Mouse (Mus musculus) stomach, embryonic 15.5 days (tissue): ENCODE measurements at regions not wholly inside any gene's neighbourhood (a gene's known extent, or its start where the extent isn't known, plus 50 kb on each side); places are given as distances from the start of the nearest gene placed in this dataset.

Experiments used
- ATAC-seq: fragments of 200-750 bp; cut with Nextera tagmentation; 2 replicates; pipeline ENCODE4 v1.8.0; 2017; ENCODE audit warnings: low read depth, moderate number of reproducible peaks, moderate TSS enrichment; ENCODE audit not compliant: insufficient read depth, low FRiP score
- H3K27ac ChIP-seq: fragments of 300-500 bp; sonication (generic); 2 replicates; pipeline ENCODE4 v1.5.1; 2015; ENCODE audit warnings: mild to moderate bottlenecking, inconsistent platforms
- H3K27me3 ChIP-seq: fragments of 300-500 bp; sonication (generic); replicated peaks from 2 replicates; pipeline ENCODE4 v1.6.1; 2015; ENCODE audit warnings: inconsistent platforms
- H3K36me3 ChIP-seq: fragments of 300-500 bp; sonication (generic); 2 replicates; pipeline ENCODE4 v1.6.1; 2015; ENCODE audit warnings: inconsistent platforms
- H3K4me1 ChIP-seq: fragments of 300-500 bp; sonication (generic); 2 replicates; pipeline ENCODE4 v1.6.1; 2015; ENCODE audit warnings: inconsistent platforms
- H3K4me2 ChIP-seq: fragments of 300-500 bp; sonication (generic); 2 replicates; pipeline ENCODE4 v1.6.1; 2015; ENCODE audit warnings: mild to moderate bottlenecking, inconsistent platforms
- H3K4me3 ChIP-seq: fragments of 300-500 bp; sonication (generic); replicated peaks from 2 replicates; pipeline ENCODE4 v1.5.1; 2015; ENCODE audit warnings: inconsistent platforms
- H3K9ac ChIP-seq: fragments of 300-500 bp; sonication (generic); 2 replicates; pipeline ENCODE4 v1.6.1; 2015; ENCODE audit warnings: inconsistent platforms
- H3K9me3 ChIP-seq: fragments of 300-500 bp; sonication (generic); 2 replicates; pipeline ENCODE4 v1.6.1; 2016; ENCODE audit warnings: inconsistent platforms
- WGBS: fragments of 180-500 bp; shearing (Covaris S2); methylation state at CpG from one replicate; pipeline ENCODE4 v1.1.7; 2015; 5-methylcytosine and 5-hydroxymethylcytosine counted together

DNA sequence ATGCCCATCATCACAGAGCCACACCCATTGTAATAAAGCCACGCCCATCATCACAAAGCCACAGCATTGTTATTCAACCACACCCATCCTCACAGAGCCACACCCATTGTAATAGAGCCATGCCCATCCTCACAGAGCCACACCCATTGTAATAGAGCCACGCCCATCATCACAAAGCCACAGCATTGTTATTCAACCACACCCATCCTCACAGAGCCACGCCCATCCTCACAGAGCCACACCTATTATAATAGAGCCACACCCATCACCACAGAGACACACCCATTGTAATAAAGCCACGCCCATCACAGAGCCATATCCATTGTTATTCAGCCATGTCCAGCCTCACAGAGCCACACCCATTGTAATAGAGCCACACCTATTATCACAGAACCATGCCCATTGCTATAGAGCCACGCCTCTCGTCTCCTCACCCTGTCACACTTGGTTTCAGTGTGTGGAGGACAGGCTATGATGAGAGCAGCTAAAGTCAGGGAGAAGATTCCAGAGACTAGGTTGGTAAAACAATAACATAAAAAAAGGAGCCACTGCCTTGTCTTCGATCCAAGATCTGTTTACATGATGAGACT is 85.6 kb downstream of the Gxylt1 start:
- Histone ChIP-seq H3K27ac (no peak overlapping the region), H3K9me3 (no peaks in the 10 kb centered on the region), H3K4me2 (no peak overlapping the region), H3K4me3 (no peak overlapping the region), H3K27me3 (no peaks in the 10 kb centered on the region), H3K9ac (no peak overlapping the region), H3K36me3 (no peaks in the 10 kb centered on the region), H3K4me1 (no peaks in the 10 kb centered on the region)
- 83% methylated on average over 7 of the region's 7 CpGs for WGBS
- ATAC-seq, result no peak

DNA sequence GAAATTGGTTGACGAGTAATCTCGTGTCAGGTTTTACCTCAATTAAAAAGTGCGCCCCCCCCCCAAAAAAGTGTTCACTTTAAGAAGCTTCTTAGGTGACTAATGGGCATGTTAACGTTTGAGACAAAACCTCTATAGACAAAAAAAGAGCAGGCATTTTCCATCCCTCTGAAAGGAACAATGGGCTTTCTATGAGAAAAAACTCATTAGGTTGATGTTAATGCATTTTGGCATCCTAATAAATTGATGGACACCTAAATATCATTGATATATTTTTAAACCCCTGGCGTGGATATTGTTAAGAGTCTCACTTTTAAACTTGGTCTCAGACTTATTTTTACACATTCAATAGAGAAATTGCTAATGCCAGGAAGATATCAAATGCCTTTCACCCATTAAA is 98.8 kb downstream of the Gxylt1 start:
- H3K27ac ChIP-seq, result no peak overlapping the region
- no peak overlapping the region for H3K9ac ChIP-seq
- no peaks in the 10 kb centered on the region for H3K4me1 ChIP-seq
- no peak for ATAC-seq
- H3K9me3 ChIP-seq, result no peaks in the 10 kb centered on the region
- 84% methylated on average over 5 of the region's 5 CpGs for WGBS
- no peak overlapping the region for H3K4me2 ChIP-seq
- H3K27me3 ChIP-seq, result no peaks in the 10 kb centered on the region
- no peaks in the 10 kb centered on the region for H3K36me3 ChIP-seq
- H3K4me3 ChIP-seq, result no peak overlapping the region

DNA sequence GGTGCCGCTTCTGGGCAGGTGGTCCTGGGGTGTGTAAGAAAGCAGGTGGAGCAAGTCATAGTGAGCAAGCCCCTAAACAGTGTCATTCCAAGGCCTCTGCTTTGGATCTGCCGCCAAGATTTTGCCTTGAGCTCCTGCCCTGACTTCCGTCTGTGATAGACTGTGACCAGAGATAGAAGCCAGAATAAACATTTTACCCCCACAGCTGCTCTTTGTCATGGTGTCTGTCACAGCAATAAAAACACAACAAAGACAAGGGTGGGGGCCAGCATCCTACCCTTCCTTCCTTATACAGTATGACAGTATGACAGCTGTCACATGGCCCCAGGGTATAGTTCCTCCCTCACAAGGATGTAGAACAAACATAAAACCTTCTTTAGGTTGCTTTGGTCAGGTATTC is 106.2 kb downstream of the Gxylt1 start:
- H3K4me3 ChIP-seq, result no peak overlapping the region
- H3K36me3 ChIP-seq, result no peaks in the 10 kb centered on the region
- no peak overlapping the region for H3K4me2 ChIP-seq
- 58% methylated on average over 3 of the region's 3 CpGs for WGBS
- H3K27me3 ChIP-seq, result no peaks in the 10 kb centered on the region
- H3K9me3 ChIP-seq, result no peaks in the 10 kb centered on the region
- H3K27ac ChIP-seq, result no peak overlapping the region
- H3K9ac ChIP-seq, result no peak overlapping the region
- H3K4me1 ChIP-seq, result no peaks in the 10 kb centered on the region
- no peak for ATAC-seq

DNA sequence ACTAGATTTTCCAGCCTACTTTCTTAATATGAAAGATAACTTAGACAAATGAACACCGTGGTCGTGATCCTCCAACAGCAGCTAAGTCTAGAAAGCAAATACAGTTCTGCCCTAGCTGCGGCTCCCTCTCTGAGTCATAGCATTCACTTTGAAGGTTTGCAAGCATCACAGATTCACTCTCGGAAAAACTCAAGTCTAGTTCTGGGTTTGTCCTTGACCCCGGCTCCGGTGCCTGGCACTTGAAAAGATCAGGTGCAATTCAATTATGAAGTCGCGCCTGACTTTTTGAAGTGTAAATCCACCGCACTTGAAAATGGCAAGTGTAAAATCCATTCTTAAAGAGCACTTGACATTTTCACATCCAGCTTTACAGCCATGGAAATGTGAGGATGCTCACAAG is 107.5 kb downstream of the Gxylt1 start:
- H3K9ac ChIP-seq, result no peak overlapping the region
- no peaks in the 10 kb centered on the region for H3K27me3 ChIP-seq
- no peak overlapping the region for H3K4me2 ChIP-seq
- H3K4me1 ChIP-seq, result no peaks in the 10 kb centered on the region
- no peaks in the 10 kb centered on the region for H3K36me3 ChIP-seq
- H3K4me3 ChIP-seq, result no peak overlapping the region
- no peak for ATAC-seq
- H3K27ac ChIP-seq, result no peak overlapping the region
- 87% methylated on average over 9 of the region's 9 CpGs for WGBS
- H3K9me3 ChIP-seq, result no peaks in the 10 kb centered on the region

DNA sequence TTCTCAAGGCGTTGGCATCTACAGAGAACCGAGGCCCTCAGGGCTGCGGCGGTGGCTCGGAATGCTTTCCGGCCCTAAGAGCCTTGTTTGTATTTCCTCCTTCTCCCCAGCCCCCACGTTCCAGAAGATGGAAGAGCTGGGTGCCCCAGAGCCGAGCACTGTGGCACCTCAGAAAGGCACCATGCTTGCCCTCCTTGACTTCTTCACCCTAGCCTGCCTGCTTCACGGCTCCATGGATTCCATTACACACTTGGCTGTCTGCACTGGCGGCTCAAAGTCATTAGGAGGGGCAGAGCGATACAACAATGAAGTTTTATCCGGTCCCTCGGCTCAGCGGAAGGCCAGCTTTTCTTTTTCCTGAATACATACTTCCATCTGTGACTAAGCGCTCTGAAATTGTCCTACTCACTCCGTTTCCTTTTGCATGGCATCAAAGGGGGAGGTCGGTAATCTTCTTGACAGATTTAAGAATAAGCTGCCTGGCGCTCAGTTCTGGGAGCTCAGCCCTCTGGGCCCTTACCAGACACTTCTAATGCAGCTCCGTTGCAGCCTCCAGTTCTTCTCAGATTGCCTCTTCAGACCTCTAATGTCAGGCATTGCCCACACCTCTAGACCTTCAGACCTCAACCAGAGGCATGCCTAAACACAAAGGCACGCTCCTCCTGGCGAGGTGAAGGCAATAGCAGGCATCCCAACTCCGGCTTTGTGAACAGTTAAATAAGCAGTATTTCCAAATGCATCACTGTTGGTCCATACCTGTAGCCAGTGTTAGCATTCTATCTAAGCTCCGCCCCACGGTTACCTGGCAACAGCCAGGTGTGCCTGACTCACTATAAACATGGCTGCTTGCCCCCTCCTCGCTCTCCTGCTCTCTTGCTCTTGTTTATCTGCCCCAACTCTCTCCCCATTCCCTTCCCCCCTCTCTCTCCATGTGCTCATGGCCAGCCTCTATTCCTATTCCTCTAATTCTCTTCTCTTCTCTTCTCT is 112.8 kb downstream of the Gxylt1 start:
- no peaks in the 10 kb centered on the region for H3K27me3 ChIP-seq
- H3K9me3 ChIP-seq, result no peaks in the 10 kb centered on the region
- no peak overlapping the region for H3K4me3 ChIP-seq
- H3K36me3 ChIP-seq, result no peaks in the 10 kb centered on the region
- no peak overlapping the region for H3K9ac ChIP-seq
- ATAC-seq, result no peak
- H3K4me2 ChIP-seq, result no peak overlapping the region
- H3K4me1 ChIP-seq, result no peaks in the 10 kb centered on the region
- no peak overlapping the region for H3K27ac ChIP-seq
- 64% methylated on average over 25 of the region's 25 CpGs for WGBS

DNA sequence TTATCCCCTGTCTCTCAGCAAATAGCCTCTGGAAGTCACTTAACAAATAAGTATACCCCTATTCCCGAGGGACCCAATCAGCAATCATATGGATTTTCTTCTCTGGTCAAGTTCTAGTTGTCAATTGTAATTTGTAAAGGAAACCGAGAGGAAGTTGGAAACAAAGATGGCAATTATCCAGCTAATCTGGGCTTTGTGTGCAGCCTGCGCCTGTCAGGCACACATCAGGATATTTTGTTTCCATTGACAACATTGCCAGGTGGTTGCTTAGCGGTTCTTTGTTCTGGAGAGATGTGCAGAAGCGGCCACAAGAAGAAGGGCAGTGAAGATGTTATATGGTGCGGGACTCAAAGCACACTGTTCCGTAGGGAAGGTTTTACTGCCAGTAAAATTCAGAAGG is 113.7 kb downstream of the Gxylt1 start:
- WGBS, result 76% methylated on average over 7 of the region's 7 CpGs
- Histone ChIP-seq H3K27me3 (no peaks in the 10 kb centered on the region), H3K4me3 (no peak overlapping the region), H3K27ac (no peak overlapping the region), H3K36me3 (no peaks in the 10 kb centered on the region), H3K9ac (no peak overlapping the region), H3K4me1 (no peaks in the 10 kb centered on the region), H3K4me2 (no peak overlapping the region), H3K9me3 (no peaks in the 10 kb centered on the region)
- ATAC-seq, result no peak

DNA sequence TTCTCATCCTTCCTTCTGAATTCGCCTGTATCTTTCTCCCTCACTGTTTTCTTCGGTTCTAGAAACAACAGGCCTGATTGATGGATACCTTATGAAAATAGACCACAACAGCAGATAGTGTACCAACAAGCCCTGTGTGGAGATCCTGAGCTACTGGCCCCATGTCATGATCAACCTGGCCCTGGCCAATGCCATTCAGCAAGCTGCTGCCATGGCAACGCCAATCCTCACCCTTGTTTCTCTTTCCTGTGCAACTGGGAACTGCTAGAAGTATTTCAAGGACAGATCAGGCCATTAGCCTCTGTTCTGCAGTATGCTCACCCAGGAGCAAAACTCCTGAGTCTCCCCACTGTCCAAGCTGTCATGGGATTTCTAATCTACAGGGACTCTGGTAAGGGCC is 119.2 kb downstream of the Gxylt1 start:
- no peaks in the 10 kb centered on the region for H3K36me3 ChIP-seq
- H3K9ac ChIP-seq, result no peak overlapping the region
- H3K4me3 ChIP-seq, result no peak overlapping the region
- H3K4me2 ChIP-seq, result no peak overlapping the region
- H3K27me3 ChIP-seq, result no peaks in the 10 kb centered on the region
- no peak overlapping the region for H3K27ac ChIP-seq
- 74% methylated on average over 3 of the region's 3 CpGs for WGBS
- ATAC-seq, result no peak
- no peaks in the 10 kb centered on the region for H3K9me3 ChIP-seq
- no peaks in the 10 kb centered on the region for H3K4me1 ChIP-seq

DNA sequence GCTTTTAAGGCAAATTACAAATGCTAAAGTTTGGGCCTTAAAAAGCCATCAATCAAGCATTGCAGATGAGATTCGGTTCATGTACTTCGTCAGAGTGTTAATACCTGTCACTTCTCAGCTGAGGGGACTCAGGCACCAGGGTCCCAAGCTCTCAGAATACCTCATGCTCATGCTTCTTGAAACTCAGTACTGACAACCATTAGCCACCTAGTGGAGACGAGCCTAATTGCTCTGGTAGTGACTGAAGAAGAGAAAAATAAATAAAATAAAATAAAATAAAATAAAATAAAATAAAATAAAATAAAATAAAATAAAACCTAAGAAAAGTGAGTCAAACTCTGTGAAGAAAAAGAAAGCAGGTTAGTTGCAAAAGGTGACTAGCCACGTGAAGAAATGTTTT is 121.0 kb downstream of the Gxylt1 start:
- Histone ChIP-seq H3K36me3 (no peaks in the 10 kb centered on the region), H3K9ac (no peak overlapping the region), H3K4me2 (no peak overlapping the region), H3K27ac (no peak overlapping the region), H3K4me1 (no peaks in the 10 kb centered on the region), H3K4me3 (no peak overlapping the region), H3K9me3 (no peaks in the 10 kb centered on the region), H3K27me3 (no peaks in the 10 kb centered on the region)
- ATAC-seq, result no peak
- WGBS, result 49% methylated on average over 4 of the region's 4 CpGs

DNA sequence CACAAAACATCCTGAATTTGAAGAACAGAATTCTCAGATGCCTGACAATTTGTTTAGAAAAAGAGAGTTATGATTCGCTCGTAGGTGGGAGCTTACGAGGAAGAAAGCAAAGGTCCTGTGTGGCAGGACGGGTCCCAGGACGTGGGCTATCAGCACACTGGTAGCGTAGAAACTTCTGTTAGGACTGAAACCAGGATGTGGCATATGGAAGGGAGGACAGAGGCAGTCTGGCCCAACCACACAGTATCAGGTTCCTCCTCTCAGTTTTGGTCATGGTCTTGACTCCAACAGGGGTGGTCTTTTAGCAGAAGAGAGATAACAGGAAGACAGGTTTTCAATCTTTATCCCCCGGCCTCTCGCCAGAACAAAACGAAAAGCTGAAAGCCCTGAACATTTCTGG is 130.1 kb downstream of the Gxylt1 start:
- Histone ChIP-seq H3K36me3 (no peaks in the 10 kb centered on the region), H3K4me2 (no peak overlapping the region), H3K27ac (no peak overlapping the region), H3K4me1 (no peaks in the 10 kb centered on the region), H3K9me3 (no peaks in the 10 kb centered on the region), H3K4me3 (no peak overlapping the region), H3K9ac (no peak overlapping the region), H3K27me3 (no peaks in the 10 kb centered on the region)
- ATAC-seq, result no peak
- 40% methylated on average over 9 of the region's 9 CpGs for WGBS

DNA sequence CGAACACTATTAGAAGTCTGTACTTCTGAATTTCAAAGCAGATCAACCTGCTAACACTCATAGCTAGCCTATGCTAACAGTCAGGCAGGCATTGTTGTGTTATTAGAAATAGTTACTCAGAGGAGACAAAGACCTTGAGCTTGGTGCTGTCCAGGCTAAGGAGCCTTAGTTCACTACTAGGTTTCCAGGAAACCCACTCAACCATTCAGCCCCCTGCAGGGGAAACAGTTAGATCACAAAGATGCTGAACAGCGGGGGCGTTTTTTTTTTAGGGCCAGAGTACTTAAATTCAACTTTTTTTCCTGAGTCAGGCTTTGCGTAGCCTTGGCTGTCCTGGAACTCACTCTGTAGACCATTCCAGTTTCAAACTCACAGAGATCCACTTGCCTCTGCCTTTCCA is 130.7 kb downstream of the Gxylt1 start:
- Histone ChIP-seq H3K4me1 (no peaks in the 10 kb centered on the region), H3K9ac (no peak overlapping the region), H3K36me3 (no peaks in the 10 kb centered on the region), H3K4me3 (no peak overlapping the region), H3K27ac (no peak overlapping the region), H3K4me2 (no peak overlapping the region), H3K9me3 (no peaks in the 10 kb centered on the region), H3K27me3 (no peaks in the 10 kb centered on the region)
- ATAC-seq, result no peak
- 76% methylated on average over 4 of the region's 4 CpGs for WGBS

DNA sequence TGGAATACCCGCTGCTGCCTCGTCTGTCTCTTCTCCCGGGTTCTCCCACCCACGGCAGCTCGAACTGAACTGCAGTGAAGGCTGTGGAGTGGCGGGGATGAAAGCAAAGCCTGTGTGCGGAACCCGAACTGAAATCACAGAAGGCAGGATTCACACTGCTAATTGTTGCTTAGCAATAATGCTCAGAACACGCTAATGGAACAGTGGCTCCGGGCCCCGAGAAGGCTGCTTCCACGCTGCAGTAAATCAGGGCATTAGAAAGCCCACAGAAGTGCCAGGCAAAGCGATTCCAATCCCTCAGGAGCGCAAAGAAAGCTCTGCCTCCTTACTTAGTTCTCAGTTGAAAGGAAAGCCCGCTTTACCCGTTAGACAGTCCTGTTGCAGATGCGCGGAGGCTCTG is 141.6 kb downstream of the Gxylt1 start:
- Histone ChIP-seq H3K4me2 (no peak overlapping the region), H3K9me3 (no peaks in the 10 kb centered on the region), H3K4me1 (no peaks in the 10 kb centered on the region), H3K9ac (no peak overlapping the region), H3K4me3 (no peak overlapping the region), H3K27me3 (no peaks in the 10 kb centered on the region), H3K27ac (no peak overlapping the region), H3K36me3 (no peaks in the 10 kb centered on the region)
- no peak for ATAC-seq
- WGBS, result 84% methylated on average over 18 of the region's 18 CpGs

DNA sequence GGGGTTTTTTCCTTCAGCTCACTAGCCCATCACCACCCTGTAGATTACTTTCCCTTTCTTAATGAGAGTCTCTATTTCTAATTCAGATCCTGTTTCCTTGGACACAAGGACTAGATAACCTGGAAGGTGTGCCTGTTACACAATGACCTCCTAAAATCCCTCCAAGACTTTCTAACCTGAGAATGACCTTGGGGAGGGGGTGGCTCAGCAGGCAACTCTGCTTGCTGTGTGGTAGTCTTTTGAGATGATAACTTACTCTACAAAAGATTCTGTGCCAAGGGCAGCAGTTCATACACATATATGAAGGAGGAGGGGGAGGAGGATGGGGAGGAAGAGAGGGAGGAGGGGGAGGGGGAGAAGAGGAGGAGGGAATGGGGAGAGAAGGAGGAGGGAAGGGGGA is 143.9 kb downstream of the Gxylt1 start:
- Histone ChIP-seq H3K36me3 (no peaks in the 10 kb centered on the region), H3K9ac (no peak overlapping the region), H3K4me3 (no peak overlapping the region), H3K27ac (no peak overlapping the region), H3K4me2 (no peak overlapping the region), H3K27me3 (no peaks in the 10 kb centered on the region), H3K9me3 (no peaks in the 10 kb centered on the region), H3K4me1 (no peaks in the 10 kb centered on the region)
- no peak for ATAC-seq
